Mouse (Mus musculus): ENCODE data around the gene Parg.

The Parg gene

DNA sequence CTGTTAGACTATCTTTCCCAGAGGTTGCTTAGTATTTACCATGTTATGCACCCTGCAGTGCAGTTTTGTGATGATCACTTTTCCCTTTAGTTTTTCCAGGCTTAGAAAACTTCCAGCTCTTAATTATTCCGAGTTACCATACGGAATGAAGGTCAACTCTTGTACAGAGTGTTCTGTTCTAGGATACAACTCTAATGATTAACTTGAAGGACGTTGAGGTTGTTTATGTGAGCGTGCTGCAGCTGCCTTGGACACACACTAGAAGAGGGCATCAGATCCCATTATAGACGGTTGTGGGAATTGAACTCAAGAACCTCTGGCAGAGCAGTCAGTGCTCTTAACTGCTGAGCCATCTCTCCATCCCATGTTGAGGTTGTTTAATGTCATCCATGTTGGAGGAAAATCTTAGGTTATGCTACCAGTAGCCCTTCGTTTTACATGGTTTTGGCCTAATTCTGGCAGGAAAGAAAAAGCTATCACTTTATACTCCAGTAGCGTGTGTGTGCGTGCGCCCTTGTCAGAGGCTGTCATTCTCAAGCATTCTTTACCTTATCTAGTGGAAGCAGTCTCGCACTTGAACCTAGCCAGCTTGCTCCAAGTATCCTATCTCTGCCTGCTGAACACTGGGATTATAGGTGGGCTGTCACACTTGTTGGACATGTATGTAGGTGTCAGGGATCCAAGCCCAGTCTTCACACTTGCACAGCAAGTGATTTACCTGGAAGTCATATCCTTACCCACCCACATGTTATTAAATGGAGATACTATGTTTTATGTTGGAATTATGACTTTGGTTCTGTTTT lies 22.2 kb upstream of the Parg start:
- no peak for DNase-seq (ENCODE audit: low read depth, low spot score)

DNA sequence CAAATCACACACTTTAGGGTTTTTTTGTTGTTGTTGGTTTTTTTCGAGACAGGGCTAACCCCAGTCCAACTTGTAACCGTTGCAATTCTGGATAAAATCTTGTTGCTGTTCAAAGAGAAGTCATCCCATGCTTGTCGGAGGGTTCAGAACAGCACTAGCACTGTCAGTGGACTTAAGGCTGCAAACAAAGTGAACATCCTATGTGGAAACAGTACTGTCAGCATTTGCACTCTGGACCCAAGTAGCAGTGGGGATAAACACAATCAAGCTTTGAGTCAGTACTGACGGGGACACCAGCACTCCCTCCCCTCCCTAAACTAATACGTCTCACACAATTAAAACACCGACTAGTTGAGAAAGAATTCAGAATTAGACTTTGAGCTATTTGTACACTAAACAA lies 20.9 kb upstream of the Parg start:
- DNase-seq (ENCODE audit: low read depth, low spot score), result no peak

DNA sequence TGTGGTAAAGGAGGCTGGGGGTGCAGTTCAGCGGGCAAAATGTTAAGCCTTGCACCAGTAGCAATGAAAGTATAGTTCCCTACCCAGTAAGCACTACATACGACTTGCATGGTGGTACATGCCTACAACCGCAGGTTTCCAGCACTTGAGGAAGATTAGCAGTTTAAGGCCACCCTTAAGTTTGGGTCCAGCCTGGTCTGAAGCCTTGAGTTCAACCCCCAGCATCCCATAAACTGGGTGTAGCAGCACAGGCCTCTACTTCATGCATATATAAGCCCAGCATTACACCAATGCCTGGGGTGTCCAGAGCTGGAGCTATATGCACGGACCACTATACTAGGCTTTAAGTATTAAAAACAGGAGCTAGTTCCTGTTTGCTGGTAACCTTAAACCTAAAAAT lies 17.9 kb upstream of the Parg start:
- DNase-seq (ENCODE audit: low read depth, low spot score), result no peak

GRCm38 (mm10) chr14:32190627-32191391 lies 10.9 kb upstream of the Parg start:
- DNase-seq (ENCODE audit: low read depth, low spot score), result no peak

- DNase-seq (ENCODE audit: low read depth, low spot score), result no peak
Measured at GRCm38 (mm10) chr14:32191926-32192325, 9.8 kb upstream of the Parg start.

GRCm38 (mm10) chr14:32192437-32192836 lies 9.3 kb upstream of the Parg start:
- DNase-seq (ENCODE audit: low read depth, low spot score), result peak; percentile 49

DNA sequence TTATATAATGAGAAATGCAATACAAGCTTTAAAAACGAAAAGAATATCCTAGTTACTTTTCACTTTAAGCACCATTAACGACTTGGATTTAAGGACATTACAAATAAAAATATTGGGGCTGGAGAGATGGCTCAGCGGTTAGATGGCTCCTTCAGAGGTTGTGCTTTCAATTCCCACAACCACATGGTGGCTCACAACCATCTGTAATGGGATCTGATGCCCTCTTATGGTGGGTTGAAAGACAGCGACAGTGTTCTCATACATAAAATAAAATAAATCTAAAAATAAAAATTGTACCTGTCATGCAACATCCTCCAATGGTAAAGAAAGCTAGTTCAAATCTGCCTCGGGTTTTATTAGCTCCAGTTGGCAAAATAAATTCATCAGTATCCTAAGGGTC lies 8.2 kb upstream of the Parg start:
- peak; percentile 35 for DNase-seq (ENCODE audit: low read depth, low spot score)

DNA sequence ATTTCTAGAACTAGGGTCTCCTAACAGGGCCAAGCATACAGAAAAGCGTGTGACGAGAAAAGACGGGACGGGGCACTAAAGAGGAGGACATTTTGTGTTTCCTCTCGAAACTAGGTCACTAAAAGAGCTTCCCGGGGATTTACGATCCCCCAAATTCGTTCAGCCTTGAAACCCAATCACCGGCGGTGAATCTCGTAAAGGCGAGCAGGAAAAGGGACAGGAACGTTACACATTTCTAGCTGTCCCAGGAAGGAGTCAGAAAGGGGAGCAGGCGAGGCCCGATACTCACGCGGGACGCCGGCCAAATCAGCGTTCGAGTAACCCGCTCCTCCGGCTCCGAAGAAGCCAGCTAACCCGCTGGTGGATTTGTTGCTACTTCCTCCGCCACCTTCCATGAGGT lies 395 bp upstream of the Parg start:
- peak; percentile 60 for DNase-seq (ENCODE audit: low read depth, low spot score)

GRCm38 (mm10) chr14:32226601-32227000 lies 24.9 kb downstream of the Parg start:
- DNase-seq (ENCODE audit: low read depth, low spot score), result no peak

GRCm38 (mm10) chr14:32228996-32229395 lies 27.2 kb downstream of the Parg start:
- peak; percentile 61 for DNase-seq (ENCODE audit: low read depth, low spot score)

DNA sequence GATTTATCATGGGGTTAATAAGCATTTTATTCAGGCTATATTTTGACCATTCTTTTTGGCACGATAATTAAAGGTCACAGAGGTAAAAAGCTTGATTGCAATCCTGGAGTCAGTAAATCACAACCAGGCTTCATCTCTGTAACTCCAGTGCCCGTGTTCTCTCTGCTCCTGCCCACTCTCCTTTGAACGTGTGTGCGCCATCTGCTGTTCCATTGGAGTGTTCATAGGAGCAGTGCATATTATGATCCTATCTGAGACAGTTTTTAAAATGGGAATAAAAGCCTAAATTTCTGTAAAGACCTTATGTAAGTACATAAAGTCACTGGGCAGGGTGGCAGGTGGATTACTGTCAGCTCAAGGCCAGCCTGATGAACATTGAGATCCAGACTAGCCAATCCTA lies 40.7 kb downstream of the Parg start:
- no peak for DNase-seq (ENCODE audit: low read depth, low spot score)

- no peak for DNase-seq (ENCODE audit: low read depth, low spot score)
Measured at GRCm38 (mm10) chr14:32246019-32246418, 44.3 kb downstream of the Parg start.

- no peak for DNase-seq (ENCODE audit: low read depth, low spot score)
Measured at GRCm38 (mm10) chr14:32249616-32250015, 47.9 kb downstream of the Parg start.

DNA sequence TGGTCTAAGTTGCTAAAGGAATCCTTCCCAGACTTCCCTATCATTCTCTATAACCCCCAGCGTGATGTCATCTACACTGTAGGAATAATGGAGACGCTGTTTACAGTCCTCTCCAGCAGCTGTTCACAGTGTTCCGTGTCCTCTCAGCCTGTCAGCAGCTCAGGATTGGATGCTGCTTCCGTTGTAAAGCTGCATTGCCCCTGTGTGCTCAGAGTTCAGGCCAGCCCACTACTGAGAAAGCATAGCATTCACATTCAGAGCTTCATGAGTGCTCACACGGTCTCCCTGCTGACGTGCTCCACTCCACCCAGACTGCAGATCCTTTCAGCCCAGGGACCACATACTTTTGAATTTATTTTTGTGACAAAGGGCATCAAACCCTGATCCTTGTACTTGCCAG lies 59.1 kb downstream of the Parg start:
- no peak for DNase-seq (ENCODE audit: low read depth, low spot score)

DNA sequence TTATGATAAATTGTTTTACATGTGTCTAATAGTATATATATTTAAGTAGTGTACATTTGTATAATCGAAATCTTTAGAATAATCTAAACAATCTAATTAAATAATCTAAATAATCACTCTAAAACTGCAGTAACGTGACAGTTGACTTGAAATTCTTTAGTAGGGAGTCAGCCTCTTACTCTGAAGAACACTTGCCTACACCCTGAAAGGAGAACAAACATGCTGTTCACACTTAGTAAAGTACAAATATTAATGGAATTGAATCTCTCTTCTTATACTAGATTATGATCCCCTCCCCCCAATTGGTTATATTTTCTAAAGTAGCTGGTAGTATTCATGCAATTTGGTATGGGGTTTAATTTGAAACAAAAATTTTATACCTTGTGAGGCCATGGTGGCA lies 60.0 kb downstream of the Parg start:
- DNase-seq (ENCODE audit: low read depth, low spot score), result no peak

DNA sequence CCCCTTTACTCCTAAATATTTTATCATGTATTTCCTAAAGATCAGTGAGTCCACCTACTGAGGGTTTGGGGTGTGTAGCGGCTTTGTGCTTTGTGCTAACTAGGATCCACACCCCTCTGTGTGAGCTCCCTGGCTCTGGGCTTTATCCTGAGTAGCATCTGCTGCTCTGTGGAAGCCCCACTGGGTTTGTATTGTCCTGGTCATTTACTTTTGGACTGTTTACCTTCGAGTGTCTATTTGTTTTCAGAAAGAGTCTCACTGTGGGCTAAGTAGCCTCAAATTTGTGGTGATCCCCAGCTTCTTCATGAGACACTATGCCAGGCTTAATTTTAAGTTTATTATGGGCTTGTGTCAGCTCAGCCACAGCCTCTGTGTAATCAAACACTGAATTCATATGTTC lies 67.2 kb downstream of the Parg start:
- no peak for DNase-seq (ENCODE audit: low read depth, low spot score)

- peak; percentile 15 for DNase-seq (ENCODE audit: low read depth, low spot score)
Measured at GRCm38 (mm10) chr14:32269589-32269988, 67.8 kb downstream of the Parg start.

- DNase-seq (ENCODE audit: low read depth, low spot score), result no peak
Measured at GRCm38 (mm10) chr14:32301622-32302021, 99.9 kb downstream of the Parg start.

- no peak for DNase-seq (ENCODE audit: low read depth, low spot score)
Measured at GRCm38 (mm10) chr14:32302423-32302822, 100.7 kb downstream of the Parg start.

DNA sequence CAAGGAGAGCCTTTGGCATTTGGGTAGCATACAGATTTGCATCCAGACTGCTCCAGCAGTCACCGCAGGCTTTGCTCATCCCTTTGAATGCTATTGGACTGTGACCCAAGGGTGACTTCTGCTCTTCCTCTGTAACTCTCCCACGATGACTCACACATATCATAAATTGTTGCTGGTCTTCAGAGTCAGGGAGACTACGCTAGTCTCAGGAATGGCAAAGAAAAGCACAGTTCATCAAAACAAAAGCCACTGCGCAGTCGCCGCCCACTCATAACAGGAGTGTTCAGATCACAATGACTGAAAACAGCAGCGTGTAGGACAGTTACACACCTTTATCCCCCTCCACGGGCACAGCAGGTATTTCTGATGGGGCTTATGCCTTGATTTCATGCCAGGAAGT lies 103.2 kb downstream of the Parg start:
- no peak for DNase-seq (ENCODE audit: low read depth, low spot score)

DNA sequence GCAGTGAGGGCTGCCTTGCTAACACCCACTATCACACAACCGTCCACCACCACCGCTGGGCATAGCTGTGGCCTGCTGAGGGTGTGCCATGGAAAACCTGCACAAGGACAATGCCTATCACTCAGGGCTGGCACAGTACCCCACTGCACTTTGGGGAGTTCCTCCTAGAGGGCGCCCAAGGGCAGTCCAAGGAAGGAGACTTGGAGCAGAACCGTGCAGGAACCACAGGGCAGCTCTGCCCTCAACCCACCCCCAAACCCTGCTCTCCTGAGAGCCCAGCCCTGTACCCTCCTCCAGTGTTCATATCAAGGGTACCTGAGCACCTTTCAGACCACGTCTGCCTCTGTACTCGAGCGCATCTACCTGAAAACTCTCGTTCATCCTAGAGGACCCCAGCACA lies 108.1 kb downstream of the Parg start:
- peak; percentile 50 for DNase-seq (ENCODE audit: low read depth, low spot score)

DNA sequence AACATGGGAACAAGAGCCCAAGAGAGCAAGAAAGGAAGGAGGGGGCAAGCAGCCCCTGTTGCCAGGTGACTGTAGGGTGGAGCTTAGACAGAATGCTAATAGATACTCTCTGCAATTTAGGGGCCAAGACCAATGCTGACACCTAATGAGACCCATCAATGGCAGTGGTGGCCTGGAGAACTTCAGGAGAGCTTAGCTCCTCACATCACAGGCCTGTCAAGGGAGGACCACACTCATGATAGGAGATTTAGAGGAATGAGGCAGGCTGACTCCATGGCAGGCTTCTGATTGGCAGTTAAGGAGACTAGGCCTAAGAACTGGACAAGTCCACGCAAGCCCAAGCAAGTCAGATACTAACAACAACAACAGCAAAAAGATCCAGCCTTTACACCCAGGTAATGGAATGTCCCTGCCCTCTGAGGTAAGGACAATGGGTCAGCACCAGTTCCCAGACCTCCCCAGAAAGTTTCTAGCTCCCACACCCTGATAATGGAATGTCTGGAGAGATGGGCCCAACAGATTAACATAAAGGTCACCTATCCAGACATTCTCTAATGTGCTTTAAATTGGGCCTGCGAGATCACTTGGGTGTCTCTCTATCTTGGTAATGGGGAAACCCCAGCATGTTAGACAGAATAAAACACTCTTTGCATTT lies 109.8 kb downstream of the Parg start:
- no peak for DNase-seq (ENCODE audit: low read depth, low spot score)

DNA sequence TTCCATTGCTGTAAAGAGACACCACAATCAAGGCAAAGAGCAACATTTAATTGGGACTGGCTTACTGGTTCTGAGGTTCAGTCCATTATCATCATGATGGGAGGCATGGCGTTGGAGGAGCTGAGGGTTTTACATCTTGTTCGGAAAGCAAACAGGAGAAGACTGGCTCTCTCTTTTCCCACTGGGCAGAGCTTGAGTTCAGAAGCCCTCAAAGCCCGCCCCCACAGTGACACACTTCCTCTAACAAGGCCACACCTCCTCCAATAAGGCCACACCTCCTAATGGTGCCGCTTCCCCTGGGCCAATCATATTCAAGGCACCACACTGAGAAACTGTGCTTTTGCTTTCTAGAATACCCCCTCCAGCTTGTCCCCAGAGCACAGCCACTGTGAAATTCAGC lies 116.1 kb downstream of the Parg start:
- DNase-seq (ENCODE audit: low read depth, low spot score), result peak; percentile 79
